Mouse (Mus musculus): ENCODE results near the gene Olfr1474. TPM values are rescaled to one million over a fixed set of nuclear protein-coding genes. Genes with fewer than 3 reads are reported as not detected.

The Olfr1474 gene
- not detected in 2 replicates for polyA plus RNA-seq (2012; rRNA removed; ENCODE audit: low replicate concordance)

DNA sequence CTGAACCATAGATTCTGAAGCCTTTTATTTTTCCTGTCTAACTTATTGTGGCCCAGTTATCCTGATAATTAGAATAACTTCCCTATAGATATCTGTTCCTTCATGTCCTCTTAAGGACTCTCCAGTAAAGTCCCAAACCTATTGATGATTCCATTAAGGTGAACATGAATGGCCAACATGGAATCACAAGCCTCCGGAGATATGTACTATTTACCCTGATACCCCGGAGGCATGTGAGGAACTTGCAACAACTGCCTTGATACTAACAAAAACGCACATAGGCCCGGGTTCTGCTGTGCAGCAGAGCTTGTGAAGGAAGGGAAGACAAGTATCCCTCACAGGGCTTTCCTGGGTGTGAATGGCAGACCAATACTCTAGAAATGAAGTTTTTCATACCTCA, at the start of gene Olfr1474:
TSS of gene Olfr1474 (plus strand) at position 301 of the 400 bp plus-strand sequence.

GRCm38 (mm10) chr19:13443109-13443508, 26.3 kb upstream of the Olfr1474 start, which contains the start of gene Olfr1471:
Gene Olfr1471, plus strand, starts transcription at chr19:13443409.

DNA sequence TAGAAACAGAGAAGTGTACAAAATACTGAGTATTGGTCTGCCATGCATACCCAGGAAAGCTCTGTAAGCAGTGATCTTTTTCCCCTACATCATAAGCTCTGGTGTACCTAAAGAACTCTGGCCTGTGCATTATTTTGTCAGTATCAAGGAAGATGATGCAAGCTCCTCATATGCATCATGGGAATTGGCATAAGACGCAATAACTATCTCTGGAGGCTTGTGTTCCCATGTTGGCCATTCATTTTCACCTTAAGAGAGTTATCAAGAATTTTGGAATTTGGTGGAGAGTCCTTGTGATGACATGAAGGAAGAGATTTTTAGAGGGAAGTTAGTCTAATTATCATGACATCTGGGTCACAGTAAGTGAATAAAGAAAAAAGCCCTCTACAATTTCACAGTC, 13.4 kb upstream of the Olfr1474 start, which contains the start of gene Olfr1472:
TSS of gene Olfr1472 (minus strand) at position 101 of the 400 bp plus-strand sequence.

DNA sequence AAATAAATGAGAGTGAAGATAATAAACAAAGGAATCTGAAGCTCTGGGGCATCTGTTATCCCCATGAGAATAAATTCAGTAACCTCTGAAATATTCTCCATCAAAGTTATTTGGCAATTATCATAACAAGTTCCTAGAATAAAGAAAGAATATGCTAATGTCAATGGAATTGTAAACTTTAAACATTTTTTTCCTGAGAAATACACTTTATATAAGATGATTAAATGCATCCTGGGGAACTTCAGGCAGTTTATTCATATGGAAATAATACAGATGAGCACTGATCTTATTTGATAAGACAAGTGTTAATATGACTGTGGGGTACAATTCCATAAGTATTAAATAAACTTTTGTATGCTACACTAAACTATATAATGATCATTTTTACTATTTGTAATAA, 10.7 kb downstream of the Olfr1474 start, which contains the start of gene Olfr1475:
TSS of gene Olfr1475 (minus strand) at position 101 of the 400 bp plus-strand sequence.

GRCm38 (mm10) chr19:13500246-13500645, 30.9 kb downstream of the Olfr1474 start, which contains the start of gene Olfr1477:
Gene Olfr1477, plus strand, starts transcription at chr19:13500546.

Other genes starting within 250 kb of the Olfr1474 start
- gene Olfr1463, start 238.2 kb upstream of the Olfr1474 start, polyA plus RNA-seq (2012; rRNA removed; ENCODE audit: low replicate concordance): not detected in 2 replicates
- gene Olfr1465, start 154.0 kb upstream of the Olfr1474 start, polyA plus RNA-seq (2012; rRNA removed; ENCODE audit: low replicate concordance): not detected in 2 replicates
- gene Olfr1466, start 130.7 kb upstream of the Olfr1474 start, polyA plus RNA-seq (2012; rRNA removed; ENCODE audit: low replicate concordance): not detected in 2 replicates
- gene Olfr1467, start 107.3 kb upstream of the Olfr1474 start, polyA plus RNA-seq (2012; rRNA removed; ENCODE audit: low replicate concordance): not detected in 2 replicates
- not detected in 2 replicates for gene Olfr1469, start 61.7 kb upstream of the Olfr1474 start, polyA plus RNA-seq (2012; rRNA removed; ENCODE audit: low replicate concordance)
- gene Olfr1471, start 26.2 kb upstream of the Olfr1474 start, polyA plus RNA-seq (2012; rRNA removed; ENCODE audit: low replicate concordance): not detected in 2 replicates
- not detected in 2 replicates for gene Olfr1472, start 13.5 kb upstream of the Olfr1474 start, polyA plus RNA-seq (2012; rRNA removed; ENCODE audit: low replicate concordance)
- not detected in 2 replicates for gene Olfr1475, start 10.6 kb downstream of the Olfr1474 start, polyA plus RNA-seq (2012; rRNA removed; ENCODE audit: low replicate concordance)
- not detected in 2 replicates for gene Olfr1477, start 31.0 kb downstream of the Olfr1474 start, polyA plus RNA-seq (2012; rRNA removed; ENCODE audit: low replicate concordance)
- gene Olfr1480, start 58.3 kb downstream of the Olfr1474 start, polyA plus RNA-seq (2012; rRNA removed; ENCODE audit: low replicate concordance): not detected in 2 replicates
- not detected in 2 replicates for gene Olfr1484, start 113.9 kb downstream of the Olfr1474 start, polyA plus RNA-seq (2012; rRNA removed; ENCODE audit: low replicate concordance)
- not detected in 2 replicates for gene Olfr1487, start 147.8 kb downstream of the Olfr1474 start, polyA plus RNA-seq (2012; rRNA removed; ENCODE audit: low replicate concordance)
- not detected in 2 replicates for gene Olfr1489, start 162.1 kb downstream of the Olfr1474 start, polyA plus RNA-seq (2012; rRNA removed; ENCODE audit: low replicate concordance)
- gene Olfr1490, start 181.5 kb downstream of the Olfr1474 start, polyA plus RNA-seq (2012; rRNA removed; ENCODE audit: low replicate concordance): not detected in 2 replicates
- gene Olfr1491, start 227.7 kb downstream of the Olfr1474 start, polyA plus RNA-seq (2012; rRNA removed; ENCODE audit: low replicate concordance): not detected in 2 replicates

Data from duodenum, adult 2 months (tissue).